Mouse (Mus musculus) forebrain, embryonic 11.5 days (tissue): Measurements from ENCODE around the gene Tmem237. TPM values are rescaled to one million over a fixed set of nuclear protein-coding genes. Genes with fewer than 3 reads are reported as not detected.
A peak's percentile ranks its signal among the peaks of the same experiment; 100 is the strongest.

Experiments used
- ATAC-seq: fragments of 200-750 bp; cut with Nextera tagmentation; replicated peaks from 2 replicates; pipeline ENCODE4 v1.8.0; 2017; ENCODE audit warnings: moderate TSS enrichment; ENCODE audit not compliant: low FRiP score
- DNase-seq: peaks from one replicate; pipeline ENCODE4 v3.0.0-alpha.2; 2017; ENCODE audit warnings: low spot score
- H3K27ac ChIP-seq: fragments of 300-500 bp; sonication (generic); 2 replicates; pipeline ENCODE4 v1.5.1; 2014; ENCODE audit warnings: low read depth, low read length
- H3K27me3 ChIP-seq: fragments of 300-500 bp; sonication (generic); 2 replicates; pipeline ENCODE4 v1.6.1; 2014; ENCODE audit warnings: mild to moderate bottlenecking, low read length, mixed read lengths; ENCODE audit not compliant: control insufficient read depth, insufficient read depth
- H3K36me3 ChIP-seq: fragments of 300-500 bp; sonication (generic); 2 replicates; pipeline ENCODE4 v1.6.1; 2014; ENCODE audit warnings: mild to moderate bottlenecking, low read length, moderate library complexity, mixed read lengths; ENCODE audit not compliant: control insufficient read depth, insufficient read depth
- H3K4me1 ChIP-seq: fragments of 300-500 bp; sonication (generic); replicated peaks from 2 replicates; pipeline ENCODE4 v1.6.1; 2014; ENCODE audit warnings: low read length, mixed read lengths; ENCODE audit not compliant: control insufficient read depth, insufficient read depth
- H3K4me2 ChIP-seq: fragments of 300-500 bp; sonication (generic); 2 replicates; pipeline ENCODE4 v1.6.1; 2014; ENCODE audit warnings: low read depth, mild to moderate bottlenecking, low read length, moderate library complexity, mixed read lengths; ENCODE audit not compliant: severe bottlenecking
- H3K4me3 ChIP-seq: fragments of 300-500 bp; sonication (generic); 2 replicates; pipeline ENCODE4 v1.5.1; 2014; ENCODE audit warnings: low read depth, low read length
- H3K9ac ChIP-seq: fragments of 300-500 bp; sonication (generic); 2 replicates; pipeline ENCODE4 v1.6.1; 2014; ENCODE audit warnings: low read length
- H3K9me3 ChIP-seq: fragments of 300-500 bp; sonication (generic); 2 replicates; pipeline ENCODE4 v1.6.1; 2016; ENCODE audit warnings: low read length, mixed read lengths; ENCODE audit not compliant: control insufficient read depth
- WGBS: fragments of 180-500 bp; shearing (Covaris S2); extraction: QIAGEN DNeasy Blood & Tissue Kit; methylation state at CpG from one replicate; pipeline ENCODE4 v1.1.7; 2014; 5-methylcytosine and 5-hydroxymethylcytosine counted together
- polyA plus RNA-seq: library from polyadenylated mRNA; unstranded; fragments of >200 nt; fragmentation: Nextera tagmentation; extraction: Ambion mirVana; gene quantifications from 2 replicates; pipeline ENCODE4 v1.2.1, GENCODE M21; 2014

Gene Tmem237
- polyA plus RNA-seq, 1 experiment from 2014 or later, result 54.9 TPM

DNA sequence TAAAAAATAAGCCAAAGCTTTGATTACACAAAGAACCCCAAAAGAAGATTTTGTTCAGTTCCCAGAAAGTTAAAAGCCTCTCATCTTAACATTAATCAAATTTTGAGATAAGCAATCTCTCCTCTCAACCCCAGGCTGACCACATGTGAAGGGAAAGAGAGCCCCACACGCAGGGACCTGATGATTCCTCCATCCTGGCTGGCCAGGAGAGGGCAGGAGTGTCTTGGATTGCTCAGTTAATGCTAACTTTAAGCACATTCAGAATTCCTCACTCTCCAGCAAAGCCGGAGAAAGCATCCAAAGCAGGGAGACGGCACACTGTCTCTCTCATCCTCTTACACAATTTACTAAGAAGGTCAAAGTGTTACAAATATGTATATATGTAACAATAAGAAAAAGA is 52.2 kb downstream of the Tmem237 start:
- no peak overlapping the region for H3K4me3 ChIP-seq
- H3K36me3 ChIP-seq, result no peaks in the 10 kb centered on the region
- WGBS, result 12% methylated on average over 3 of the region's 3 CpGs
- no peaks in the 10 kb centered on the region for H3K27me3 ChIP-seq
- H3K4me1 ChIP-seq, result no peaks in the 10 kb centered on the region
- DNase-seq, result peak; percentile 61
- H3K9me3 ChIP-seq, result no peaks in the 10 kb centered on the region
- no peak overlapping the region for H3K9ac ChIP-seq
- no peak for ATAC-seq
- no peak overlapping the region for H3K27ac ChIP-seq
- no peak overlapping the region for H3K4me2 ChIP-seq

DNA sequence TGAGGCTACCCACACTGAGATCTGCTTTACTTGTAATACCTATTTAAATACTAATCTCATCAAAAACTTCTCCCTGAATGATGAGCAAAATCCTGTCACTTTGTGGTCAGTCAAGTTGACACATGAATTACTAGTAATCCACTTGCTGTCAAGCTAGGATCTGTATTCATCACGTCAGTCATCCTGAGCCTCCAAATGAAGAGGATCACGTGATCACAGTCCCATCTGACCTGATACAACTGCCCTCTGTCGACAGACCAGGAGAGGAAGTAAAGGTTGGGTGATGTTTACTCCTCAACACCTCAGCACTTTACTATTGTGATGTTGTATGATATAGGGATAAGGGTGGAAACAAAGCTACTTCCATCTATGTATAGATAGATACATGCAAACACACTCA is 56.5 kb downstream of the Tmem237 start:
- Histone ChIP-seq H3K27ac (no peak overlapping the region), H3K9ac (no peak overlapping the region), H3K4me1 (no peaks in the 10 kb centered on the region), H3K36me3 (no peaks in the 10 kb centered on the region), H3K4me3 (no peak overlapping the region), H3K9me3 (no peaks in the 10 kb centered on the region), H3K4me2 (no peak overlapping the region), H3K27me3 (no peaks in the 10 kb centered on the region)
- 64% methylated on average over 3 of the region's 3 CpGs for WGBS
- no peak for ATAC-seq
- DNase-seq, result no peak

DNA sequence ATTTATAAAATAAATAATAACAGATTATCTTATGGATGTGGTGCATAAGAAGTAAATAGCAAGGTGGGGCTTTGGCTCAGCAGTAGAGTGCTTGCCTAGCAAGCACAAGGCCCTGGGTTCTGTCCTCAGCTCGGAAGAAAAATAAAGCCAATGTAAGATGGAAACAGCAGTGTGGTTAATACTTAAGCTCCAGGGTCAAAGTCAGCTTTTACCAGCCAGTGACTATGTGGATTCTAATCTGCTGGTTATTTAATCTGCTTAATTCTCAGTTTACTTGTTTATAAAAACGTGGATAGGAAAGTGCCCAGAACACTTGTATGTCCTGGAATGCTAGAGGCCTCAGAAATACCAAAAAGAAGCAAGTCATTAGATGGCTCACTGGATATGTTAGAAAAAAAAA is 63.3 kb downstream of the Tmem237 start:
- no peak overlapping the region for H3K27ac ChIP-seq
- H3K4me2 ChIP-seq, result no peak overlapping the region
- ATAC-seq, result no peak
- no peaks in the 10 kb centered on the region for H3K4me1 ChIP-seq
- no peak for DNase-seq
- no peaks in the 10 kb centered on the region for H3K27me3 ChIP-seq
- no peaks in the 10 kb centered on the region for H3K36me3 ChIP-seq
- no peak overlapping the region for H3K4me3 ChIP-seq
- no peaks in the 10 kb centered on the region for H3K9me3 ChIP-seq
- 74% methylated on average over 2 of the region's 2 CpGs for WGBS
- H3K9ac ChIP-seq, result no peak overlapping the region

DNA sequence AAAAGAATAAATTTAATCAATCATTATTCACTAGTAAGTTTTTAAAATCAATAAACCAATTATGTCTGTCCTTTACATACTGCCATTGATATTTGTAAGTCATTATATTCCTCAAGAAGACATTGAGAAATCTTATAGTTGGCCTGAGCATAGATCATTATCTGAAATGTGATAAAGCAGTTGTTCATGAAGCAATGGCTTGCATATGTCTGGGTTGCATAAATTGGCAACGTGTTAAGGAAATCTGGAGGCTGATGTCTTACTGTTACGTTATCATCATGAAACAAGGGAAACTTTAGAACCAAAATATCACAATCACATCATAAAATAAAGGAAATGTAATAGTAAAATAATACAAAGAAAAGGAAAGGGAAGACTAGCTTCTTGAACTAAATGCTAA is 68.9 kb downstream of the Tmem237 start:
- H3K4me2 ChIP-seq, result no peak overlapping the region
- no peaks in the 10 kb centered on the region for H3K9me3 ChIP-seq
- 82% methylated on average over 2 of the region's 2 CpGs for WGBS
- DNase-seq (no peak), ATAC-seq (no peak)
- no peak overlapping the region for H3K4me3 ChIP-seq
- no peak overlapping the region for H3K27ac ChIP-seq
- no peak overlapping the region for H3K9ac ChIP-seq
- H3K36me3 ChIP-seq, result no peaks in the 10 kb centered on the region
- H3K4me1 ChIP-seq, result no peaks in the 10 kb centered on the region
- no peaks in the 10 kb centered on the region for H3K27me3 ChIP-seq

Other genes starting within 250 kb of the Tmem237 start
- gene Trak2, start 147.0 kb downstream of the Tmem237 start, polyA plus RNA-seq, result 10.3 and 12.0 TPM in 2 replicates
- 34.2 and 35.4 TPM in 2 replicates for gene Stradb, start 146.9 kb downstream of the Tmem237 start, polyA plus RNA-seq
- gene C2cd6, start 25.5 kb downstream of the Tmem237 start, polyA plus RNA-seq, result not detected in 2 replicates
- gene Mpp4, start 43.0 kb upstream of the Tmem237 start, polyA plus RNA-seq, result 0.61 and 0.69 TPM in 2 replicates
- 19.8 and 21.4 TPM in 2 replicates for gene Als2, start 116.8 kb upstream of the Tmem237 start, polyA plus RNA-seq
- gene Cdk15, start 136.5 kb upstream of the Tmem237 start, polyA plus RNA-seq, result 0.43 and 0.60 TPM in 2 replicates